8 mouse cellular contexts compared by ENCODE assay signal in the genomic region with DNA sequence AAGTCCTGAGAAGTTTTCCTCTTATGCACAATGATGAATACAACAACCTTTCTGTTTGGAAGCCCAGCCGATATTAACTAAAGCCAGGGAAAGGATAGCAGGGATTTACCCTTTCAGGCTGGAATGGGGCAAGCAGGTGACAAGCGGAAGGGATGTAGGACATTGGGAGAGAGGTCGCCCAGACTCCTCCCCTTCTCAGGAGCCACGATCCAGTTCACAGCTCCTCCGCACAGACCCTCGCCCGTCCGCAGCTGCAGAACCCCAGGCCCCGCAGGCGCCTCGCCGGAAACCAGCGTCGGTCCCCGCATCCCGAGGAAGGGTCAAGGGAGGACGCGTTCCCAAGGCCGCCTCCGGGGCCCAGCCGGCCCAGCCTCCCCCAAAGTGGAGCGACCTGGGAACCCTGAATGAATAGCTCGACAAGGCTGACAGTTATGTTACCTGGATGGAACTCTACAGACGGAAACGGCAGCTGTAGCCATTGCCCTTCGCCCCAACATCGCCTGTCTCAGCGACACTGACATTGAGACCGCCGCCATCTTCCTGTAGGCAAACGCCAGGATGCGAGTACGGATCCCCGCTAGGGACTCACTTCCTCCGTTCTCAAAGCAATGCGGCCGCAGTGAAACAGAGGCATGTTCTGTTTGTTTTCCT. TPM values are rescaled to one million over a fixed set of nuclear protein-coding genes. Genes with fewer than 3 reads are reported as not detected.
DNase-seq lines count a peak whose midpoint lies in the region; ATAC-seq and TF ChIP-seq lines count a peak whose summit lies in the region.

No protein-coding gene starts in this region.

- DNase-seq in MEL-GATA-1-ER (ENCODE audit: extremely low read depth, low read depth) = peak; percentile 83
- DNase-seq in cerebellum, adult 8-10 months = peak; percentile 95
- peak; percentile 89 for DNase-seq in hindbrain, embryonic 10.5 days (ENCODE audit: low spot score)
- DNase-seq in layer of hippocampus, adult 9-11 months = peak; percentile 86
- peak; percentile 90 for DNase-seq in lung, postnatal 0 days (ENCODE audit: low spot score)
- peak; percentile 95 for DNase-seq in ovary, postnatal 14 days (ENCODE audit: low spot score)
- peak; percentile 97 for DNase-seq in thymus, postnatal 14 days

- H3K9ac ChIP-seq in lung, postnatal 0 days (replicated peaks; ENCODE audit: low read depth) = peak overlapping the region; percentile 69

- under 1% methylated on average over 37 of the region's 37 CpGs for WGBS in hindbrain, embryonic 10.5 days
- WGBS in lung, postnatal 0 days = under 1% methylated on average over 37 of the region's 37 CpGs

- peaks cover 10% of the 10 kb centered on the region for H3K36me3 ChIP-seq in hindbrain, embryonic 10.5 days
- no peaks in the 10 kb centered on the region for H3K36me3 ChIP-seq in lung, postnatal 0 days (ENCODE audit: insufficient read depth, low read length)

- no peaks in the 10 kb centered on the region for H3K9me3 ChIP-seq in hindbrain, embryonic 10.5 days
- no peaks in the 10 kb centered on the region for H3K9me3 ChIP-seq in lung, postnatal 0 days (ENCODE audit: low read length)

- peak; percentile 94 for ATAC-seq in frontal cortex, adult (ENCODE audit: low TSS enrichment)
- ATAC-seq in lung, postnatal 0 days = peak; percentile 91

- H3K27me3 ChIP-seq in hindbrain, embryonic 10.5 days (ENCODE audit: insufficient read depth, poor library complexity, severe bottlenecking) = no peaks in the 10 kb centered on the region
- H3K27me3 ChIP-seq in lung, postnatal 0 days (replicated peaks; ENCODE audit: insufficient read depth, low read length) = no peaks in the 10 kb centered on the region

- TF ChIP-seq CTCF in lung, postnatal 0 days (IDR thresholded peaks at IDR 0.05) = peak; percentile 31

- peak overlapping the region; percentile 95 for H3K27ac ChIP-seq in hindbrain, embryonic 10.5 days
- 0 out of 2 replicates have a peak overlapping the region, but pooled peaks have one; percentile 40 for H3K27ac ChIP-seq in lung, postnatal 0 days (ENCODE audit: low read length)

- no peak for TF ChIP-seq EP300 in lung, postnatal 0 days (IDR thresholded peaks at IDR 0.05)

- peak overlapping the region; percentile 73 for H3K4me2 ChIP-seq in lung, postnatal 0 days (replicated peaks; ENCODE audit: low read depth, low read length)

- peak overlapping the region; percentile 94 for H3K4me3 ChIP-seq in hindbrain, embryonic 10.5 days
- H3K4me3 ChIP-seq in lung, postnatal 0 days (ENCODE audit: low read depth, low read length) = peak overlapping the region; percentile 87

- peaks cover 14% of the 10 kb centered on the region for H3K4me1 ChIP-seq in hindbrain, embryonic 10.5 days (replicated peaks)
- no peaks in the 10 kb centered on the region for H3K4me1 ChIP-seq in lung, postnatal 0 days (ENCODE audit: insufficient read depth, low read depth, low read length)

RNA-seq across cellular contexts. Expression of a gene that starts 0.4 kb away (rescaled TPM):
- 286 and 327 TPM in 2 replicates for polyA plus RNA-seq in hindbrain, embryonic 10.5 days (2016; fragmentation: Nextera tagmentation; extraction: Ambion mirVana)
- polyA plus RNA-seq in lung, postnatal 0 days (2015; fragmentation: Nextera tagmentation; extraction: Ambion mirVana) = 190 and 198 TPM in 2 replicates

Comparison
In these comparisons a context has a peak if more than half of its experiments do, and no peak if none do; other contexts are left out.
1. Peak in every context shown above with its lines: DNase-seq, ATAC-seq, H3K4me3 ChIP-seq and H3K27ac ChIP-seq.